In the genomic region with DNA sequence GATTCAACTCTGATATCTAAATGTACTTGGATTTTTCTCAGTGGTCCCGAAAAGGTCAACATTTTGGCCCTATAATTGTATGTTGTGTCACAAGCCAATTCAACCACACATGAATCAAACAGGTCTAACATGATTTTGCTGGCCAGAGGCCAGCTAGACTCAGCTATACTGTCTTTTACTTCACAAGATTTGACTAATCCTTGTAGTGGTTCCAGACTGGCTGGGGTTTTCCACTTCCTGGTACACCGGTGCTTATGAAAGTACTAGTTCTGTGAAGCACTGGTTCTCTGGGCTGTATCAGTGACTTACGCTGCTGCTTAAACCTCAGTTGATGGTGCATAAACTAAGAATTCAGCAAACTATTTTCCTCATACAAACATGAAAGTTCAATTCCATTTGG, we compare ENCODE assay signal across 38 mouse cellular contexts. TPM values are rescaled to one million over a fixed set of nuclear protein-coding genes. Genes with fewer than 3 reads are reported as not detected.
DNase-seq lines count a peak whose midpoint lies in the region; TF ChIP-seq lines count a peak whose summit lies in the region.
"Had no signal": no experiment of that assay in that cellular context is flagged by ENCODE, and none has a peak within 500 bp of the region (broad histone marks: within the 10 kb centered on the region; RNA-seq: fewer than 3 reads in every experiment).

No protein-coding gene starts in this region.

- H3K27ac ChIP-seq in heart, adult 2 months: no peak overlapping the region
- H3K27ac ChIP-seq: forebrain, embryonic 10.5 days; forebrain, embryonic 15.5 days; hindbrain, embryonic 13.5 days; kidney, postnatal 0 days; limb, embryonic 10.5 days; limb, embryonic 15.5 days; liver, embryonic 13.5 days; lung, embryonic 15.5 days; midbrain, embryonic 12.5 days; neural tube, embryonic 13.5 days; stomach, embryonic 15.5 days had no signal

- TF ChIP-seq EP300 in heart, adult 2 months (IDR thresholded peaks at IDR 0.05; ENCODE audit: insufficient read depth, low read depth, low read length): no peak

- no peaks in the 10 kb centered on the region for H3K27me3 ChIP-seq in heart, adult 2 months (ENCODE audit: control insufficient read depth, insufficient read depth, low read length)
- H3K27me3 ChIP-seq: forebrain, embryonic 15.5 days; heart, embryonic 12.5 days; hindbrain, embryonic 13.5 days; limb, embryonic 15.5 days; liver, embryonic 13.5 days; lung, embryonic 15.5 days; megakaryocyte, embryonic 14.5 days; midbrain, embryonic 12.5 days; neural tube, embryonic 13.5 days; stomach, embryonic 15.5 days had no signal

- no peak for TF ChIP-seq POLR2A in heart, adult 2 months (IDR thresholded peaks at IDR 0.05; ENCODE audit: insufficient read depth, low read depth, low read length)

- no peaks in the 10 kb centered on the region for H3K4me1 ChIP-seq in heart, adult 2 months (ENCODE audit: control insufficient read depth, insufficient read depth, low read length)
- H3K4me1 ChIP-seq: forebrain, embryonic 10.5 days; forebrain, embryonic 15.5 days; heart, embryonic 12.5 days; hindbrain, embryonic 13.5 days; limb, embryonic 10.5 days; limb, embryonic 15.5 days; liver, embryonic 13.5 days; lung, embryonic 15.5 days; megakaryocyte, embryonic 14.5 days; midbrain, embryonic 12.5 days; neural tube, embryonic 13.5 days; stomach, embryonic 15.5 days had no signal

- no peaks in the 10 kb centered on the region for H3K36me3 ChIP-seq in heart, adult 2 months (ENCODE audit: control insufficient read depth, insufficient read depth, low read length)
- H3K36me3 ChIP-seq: forebrain, embryonic 10.5 days; forebrain, embryonic 15.5 days; heart, embryonic 12.5 days; hindbrain, embryonic 13.5 days; limb, embryonic 10.5 days; limb, embryonic 15.5 days; liver, embryonic 13.5 days; lung, embryonic 15.5 days; midbrain, embryonic 12.5 days; neural tube, embryonic 13.5 days; stomach, embryonic 15.5 days had no signal

- no peak overlapping the region for H3K9ac ChIP-seq in heart, adult 2 months (ENCODE audit: low read depth, low read length)
- H3K9ac ChIP-seq: forebrain, embryonic 15.5 days; heart, embryonic 12.5 days; hindbrain, embryonic 13.5 days; limb, embryonic 15.5 days; liver, embryonic 13.5 days; lung, embryonic 15.5 days; midbrain, embryonic 12.5 days; neural tube, embryonic 13.5 days; stomach, embryonic 15.5 days had no signal

- peak; percentile 6 to 22 for DNase-seq in lung, adult 18-20 months
- DNase-seq in lung, postnatal 4 days: no peak
- peak; percentile 4 for DNase-seq in urinary bladder, postnatal 25 days (ENCODE audit: low spot score)
- no peak for DNase-seq in urinary bladder, adult 2 months (ENCODE audit: low spot score)
- peak; percentile 27 for DNase-seq in gonadal fat pad, adult 2 months (ENCODE audit: low read depth)
- DNase-seq in heart, adult 2 months: no peak
- no peak for DNase-seq in spleen, adult 12 weeks (ENCODE audit: low spot score)
- DNase-seq: adrenal gland, adult 2 months; cerebellum, adult 8-10 months; cerebellum, postnatal 25 days; gastrocnemius, postnatal 25 days; heart, adult 18-20 months; heart, postnatal 4 days; kidney, adult 8-10 months; kidney, postnatal 4 days; liver, embryonic 13.5 days; right cerebral cortex, postnatal 14 days; thymus, postnatal 14 days had no signal

- H3K79me2 ChIP-seq in heart, adult 2 months (replicated peaks; ENCODE audit: control insufficient read depth, insufficient read depth, low read length): no peaks in the 10 kb centered on the region

- no peak overlapping the region for H3K4me3 ChIP-seq in heart, adult 2 months
- H3K4me3 ChIP-seq: forebrain, embryonic 10.5 days; forebrain, embryonic 15.5 days; heart, embryonic 12.5 days; hindbrain, embryonic 13.5 days; limb, embryonic 10.5 days; limb, embryonic 15.5 days; liver, embryonic 13.5 days; lung, embryonic 15.5 days; megakaryocyte, embryonic 14.5 days; midbrain, embryonic 12.5 days; neural tube, embryonic 13.5 days; stomach, embryonic 15.5 days had no signal

- no peak for TF ChIP-seq CTCF in heart, adult 2 months (IDR thresholded peaks at IDR 0.05)

- WGBS in heart, adult 2 months: 75% methylated on average over 3 of the region's 3 CpGs

- intact Hi-C loops in heart, adult 2 months (cut with DNase I): no loop called here

RNA-seq across cellular contexts. Expression of a gene that starts 19.0 kb away (rescaled TPM):
- polyA plus RNA-seq in urinary bladder, adult 2 months (2012; rRNA removed): not detected in 2 replicates
- polyA plus RNA-seq in gonadal fat pad, adult 2 months (2012; rRNA removed): not detected in 2 replicates
- total RNA-seq in heart, adult 2 months (2021): under 1 TPM in 1 of 2 experiments, not detected in 1; 0.23 TPM
- 0.06 and 0.10 TPM in 2 replicates for polyA plus RNA-seq in heart, adult 2 months (2012; rRNA removed)
- total RNA-seq: gastrocnemius, adult 18-20 months; gastrocnemius, postnatal 25 days; layer of hippocampus, postnatal 25 days had no signal
- polyA plus RNA-seq: adrenal gland, adult 2 months; forebrain, embryonic 15.5 days; heart, embryonic 12.5 days; liver, embryonic 13.5 days; midbrain, embryonic 12.5 days; neural tube, embryonic 13.5 days; small intestine, adult 2 months had no signal

RNA-seq across cellular contexts. Expression of a gene that starts 49.2 kb away (rescaled TPM):
- not detected in 2 replicates for polyA plus RNA-seq in urinary bladder, adult 2 months (2012; rRNA removed)
- polyA plus RNA-seq in gonadal fat pad, adult 2 months (2012; rRNA removed): not detected in 2 replicates
- total RNA-seq in heart, adult 2 months (2021): not detected
- polyA plus RNA-seq in heart, adult 2 months (2012; rRNA removed): not detected in 2 replicates
- total RNA-seq: adrenal gland, adult 2 months; gastrocnemius, adult 18-20 months; gastrocnemius, postnatal 25 days; heart, adult 18-20 months; heart, postnatal 4 days; layer of hippocampus, adult 8-10 months; layer of hippocampus, postnatal 25 days had no signal
- polyA plus RNA-seq: adrenal gland, adult 2 months; embryonic facial prominence, embryonic 11.5 days; forebrain, embryonic 10.5 days; forebrain, embryonic 15.5 days; frontal cortex, adult 2 months; heart, embryonic 12.5 days; heart, postnatal 0 days; hindbrain, embryonic 13.5 days; intestine, embryonic 16.5 days; kidney, postnatal 0 days; limb, embryonic 10.5 days; limb, embryonic 15.5 days; liver, embryonic 13.5 days; lung, embryonic 15.5 days; midbrain, embryonic 12.5 days; neural tube, embryonic 13.5 days; small intestine, adult 2 months; stomach, embryonic 15.5 days had no signal

Comparison
In these comparisons a context has a peak if more than half of its experiments do, and no peak if none do; other contexts are left out.
1. DNase-seq: peak in lung, adult 18-20 months (2 of 2), urinary bladder, postnatal 25 days (single experiment) and gonadal fat pad, adult 2 months (single experiment); none in lung, postnatal 4 days (0 of 2), urinary bladder, adult 2 months (single experiment), heart, adult 2 months (0 of 2) and spleen, adult 12 weeks (single experiment).